Mouse (Mus musculus): Measurements from ENCODE around the gene Olfr1297. TPM values are rescaled to one million over a fixed set of nuclear protein-coding genes. Genes with fewer than 3 reads are reported as not detected.

Gene Olfr1297
- polyA plus RNA-seq (2012; rRNA removed): not detected in 2 replicates
- not detected in 2 replicates for polyA plus RNA-seq (2014; fragmentation: Nextera tagmentation; extraction: Ambion mirVana)

- no peak within 1 kb of the TSS for H3K4me3 ChIP-seq (replicated peaks; ENCODE audit: low read length)
- H3K27me3 ChIP-seq (ENCODE audit: control insufficient read depth, insufficient read depth, low read length): no peaks in the 10 kb centered on the region
- DNase-seq (ENCODE audit: low spot score): no peak
- ATAC-seq (ENCODE audit: low FRiP score, low read depth): no peak
- 62% methylated on average over 1 of the region's 1 CpGs for WGBS
- H3K4me2 ChIP-seq (replicated peaks; ENCODE audit: low read depth, low read length, severe bottlenecking): no peak within 1 kb of the TSS
- TF ChIP-seq POLR2A (IDR thresholded peaks at IDR 0.05; ENCODE audit: borderline replicate concordance, extremely low read depth, insufficient read depth, insufficient read length): no peak
- no peak within 1 kb of the TSS for H3K27ac ChIP-seq (replicated peaks; ENCODE audit: low read depth, low read length)
- H3K9ac ChIP-seq (ENCODE audit: low read depth, low read length, severe bottlenecking): no peak within 1 kb of the TSS
- no peaks in the 10 kb centered on the region for H3K36me3 ChIP-seq (ENCODE audit: control insufficient read depth, insufficient read depth, low read length)
- H3K4me1 ChIP-seq (ENCODE audit: control insufficient read depth, insufficient read depth, low read length): no peaks in the 10 kb centered on the region
- H3K9me3 ChIP-seq (ENCODE audit: control insufficient read depth, low read length): no peaks in the 10 kb centered on the region
Observed at GRCm38 (mm10) chr2:111626397-111626796, at the start of gene Olfr1297. Olfr1297 (minus strand) TSS chr2:111626497.

GRCm38 (mm10) chr2:111661119-111661518 lies 34.8 kb upstream of the Olfr1297 start, which contains the start of gene Olfr1299:
Olfr1299 (plus strand) TSS chr2:111661419.
- 73% methylated on average over 4 of the region's 4 CpGs for WGBS
- H3K4me3 ChIP-seq (replicated peaks; ENCODE audit: low read length): no peak within 1 kb of the TSS

GRCm38 (mm10) chr2:111649101-111649500 lies 22.8 kb upstream of the Olfr1297 start, which contains the start of gene Olfr1298:
Olfr1298 (minus strand) TSS chr2:111649201.
- Histone ChIP-seq H3K9ac (ENCODE audit: low read depth, low read length, severe bottlenecking) (no peak within 1 kb of the TSS), H3K9me3 (ENCODE audit: control insufficient read depth, low read length) (no peaks in the 10 kb centered on the region), H3K4me3 (replicated peaks; ENCODE audit: low read length) (no peak within 1 kb of the TSS), H3K36me3 (ENCODE audit: control insufficient read depth, insufficient read depth, low read length) (no peaks in the 10 kb centered on the region), H3K4me1 (ENCODE audit: control insufficient read depth, insufficient read depth, low read length) (no peaks in the 10 kb centered on the region), H3K27ac (replicated peaks; ENCODE audit: low read depth, low read length) (no peak within 1 kb of the TSS), H3K27me3 (ENCODE audit: control insufficient read depth, insufficient read depth, low read length) (no peaks in the 10 kb centered on the region), H3K4me2 (replicated peaks; ENCODE audit: low read depth, low read length, severe bottlenecking) (no peak within 1 kb of the TSS)
- DNase-seq (ENCODE audit: low spot score) (no peak), ATAC-seq (ENCODE audit: low FRiP score, low read depth) (no peak)
- WGBS: 85% methylated on average over 1 of the region's 1 CpGs
- TF ChIP-seq POLR2A (IDR thresholded peaks at IDR 0.05; ENCODE audit: borderline replicate concordance, extremely low read depth, insufficient read depth, insufficient read length): no peak

More at GRCm38 (mm10) chr2:111661119-111661518, 34.8 kb upstream of the Olfr1297 start, which contains the start of gene Olfr1299:
- no peaks in the 10 kb centered on the region for H3K4me1 ChIP-seq (ENCODE audit: control insufficient read depth, insufficient read depth, low read length)
- no peaks in the 10 kb centered on the region for H3K27me3 ChIP-seq (ENCODE audit: control insufficient read depth, insufficient read depth, low read length)
- no peak for DNase-seq (ENCODE audit: low spot score)
- no peak within 1 kb of the TSS for H3K9ac ChIP-seq (ENCODE audit: low read depth, low read length, severe bottlenecking)
- no peaks in the 10 kb centered on the region for H3K9me3 ChIP-seq (ENCODE audit: control insufficient read depth, low read length)
- no peak for ATAC-seq (ENCODE audit: low FRiP score, low read depth)
- no peak within 1 kb of the TSS for H3K27ac ChIP-seq (replicated peaks; ENCODE audit: low read depth, low read length)
- no peak for TF ChIP-seq POLR2A (IDR thresholded peaks at IDR 0.05; ENCODE audit: borderline replicate concordance, extremely low read depth, insufficient read depth, insufficient read length)
- H3K4me2 ChIP-seq (replicated peaks; ENCODE audit: low read depth, low read length, severe bottlenecking): no peak within 1 kb of the TSS
- no peaks in the 10 kb centered on the region for H3K36me3 ChIP-seq (ENCODE audit: control insufficient read depth, insufficient read depth, low read length)

GRCm38 (mm10) chr2:111569581-111569980 lies 56.7 kb downstream of the Olfr1297 start, which contains the start of gene Olfr1295:
Olfr1295 (minus strand) TSS chr2:111569681.
- Histone ChIP-seq H3K9me3 (ENCODE audit: control insufficient read depth, low read length) (no peaks in the 10 kb centered on the region), H3K36me3 (ENCODE audit: control insufficient read depth, insufficient read depth, low read length) (no peaks in the 10 kb centered on the region), H3K9ac (ENCODE audit: low read depth, low read length, severe bottlenecking) (no peak within 1 kb of the TSS), H3K27ac (replicated peaks; ENCODE audit: low read depth, low read length) (no peak within 1 kb of the TSS), H3K27me3 (ENCODE audit: control insufficient read depth, insufficient read depth, low read length) (no peaks in the 10 kb centered on the region), H3K4me3 (replicated peaks; ENCODE audit: low read length) (no peak within 1 kb of the TSS), H3K4me2 (replicated peaks; ENCODE audit: low read depth, low read length, severe bottlenecking) (no peak within 1 kb of the TSS), H3K4me1 (ENCODE audit: control insufficient read depth, insufficient read depth, low read length) (no peaks in the 10 kb centered on the region)
- TF ChIP-seq POLR2A (IDR thresholded peaks at IDR 0.05; ENCODE audit: borderline replicate concordance, extremely low read depth, insufficient read depth, insufficient read length): no peak
- ATAC-seq (ENCODE audit: low FRiP score, low read depth) (no peak), DNase-seq (ENCODE audit: low spot score) (no peak)

Other genes with a start within 250 kb of the Olfr1297 start
- not detected in 2 replicates for gene Olfr1286, start 203.4 kb downstream of the Olfr1297 start, polyA plus RNA-seq (2012; rRNA removed)
- gene Olfr1286, start 203.4 kb downstream of the Olfr1297 start, polyA plus RNA-seq (2014; fragmentation: Nextera tagmentation; extraction: Ambion mirVana): not detected in 2 replicates
- not detected in 2 replicates for gene Olfr1287, start 177.4 kb downstream of the Olfr1297 start, polyA plus RNA-seq (2012; rRNA removed)
- gene Olfr1287, start 177.4 kb downstream of the Olfr1297 start, polyA plus RNA-seq (2014; fragmentation: Nextera tagmentation; extraction: Ambion mirVana): not detected in 2 replicates
- gene Olfr1288, start 152.4 kb downstream of the Olfr1297 start, polyA plus RNA-seq (2012; rRNA removed): not detected in 2 replicates
- not detected in 2 replicates for gene Olfr1288, start 152.4 kb downstream of the Olfr1297 start, polyA plus RNA-seq (2014; fragmentation: Nextera tagmentation; extraction: Ambion mirVana)
- not detected in 2 replicates for gene Olfr1289, start 145.7 kb downstream of the Olfr1297 start, polyA plus RNA-seq (2012; rRNA removed)
- not detected in 2 replicates for gene Olfr1289, start 145.7 kb downstream of the Olfr1297 start, polyA plus RNA-seq (2014; fragmentation: Nextera tagmentation; extraction: Ambion mirVana)
- gene Olfr1290, start 132.7 kb downstream of the Olfr1297 start, polyA plus RNA-seq (2012; rRNA removed): not detected in 2 replicates
- not detected in 2 replicates for gene Olfr1290, start 132.7 kb downstream of the Olfr1297 start, polyA plus RNA-seq (2014; fragmentation: Nextera tagmentation; extraction: Ambion mirVana)
- not detected in 2 replicates for gene Olfr1291-ps1, start 129.3 kb downstream of the Olfr1297 start, polyA plus RNA-seq (2012; rRNA removed)
- not detected in 2 replicates for gene Olfr1291-ps1, start 129.3 kb downstream of the Olfr1297 start, polyA plus RNA-seq (2014; fragmentation: Nextera tagmentation; extraction: Ambion mirVana)
- gene Olfr1293-ps, start 101.3 kb downstream of the Olfr1297 start, polyA plus RNA-seq (2012; rRNA removed): not detected in 2 replicates
- gene Olfr1293-ps, start 101.3 kb downstream of the Olfr1297 start, polyA plus RNA-seq (2014; fragmentation: Nextera tagmentation; extraction: Ambion mirVana): not detected in 2 replicates
- gene Olfr1294, start 86.2 kb downstream of the Olfr1297 start, polyA plus RNA-seq (2012; rRNA removed): not detected in 2 replicates
- not detected in 2 replicates for gene Olfr1294, start 86.2 kb downstream of the Olfr1297 start, polyA plus RNA-seq (2014; fragmentation: Nextera tagmentation; extraction: Ambion mirVana)
- gene Olfr1295, start 56.8 kb downstream of the Olfr1297 start, polyA plus RNA-seq (2012; rRNA removed): not detected in 2 replicates
- not detected in 2 replicates for gene Olfr1295, start 56.8 kb downstream of the Olfr1297 start, polyA plus RNA-seq (2014; fragmentation: Nextera tagmentation; extraction: Ambion mirVana)
- not detected in 2 replicates for gene Olfr1298, start 22.7 kb upstream of the Olfr1297 start, polyA plus RNA-seq (2012; rRNA removed)
- not detected in 2 replicates for gene Olfr1298, start 22.7 kb upstream of the Olfr1297 start, polyA plus RNA-seq (2014; fragmentation: Nextera tagmentation; extraction: Ambion mirVana)
- gene Olfr1299, start 34.9 kb upstream of the Olfr1297 start, polyA plus RNA-seq (2012; rRNA removed): not detected in 2 replicates
- gene Olfr1299, start 34.9 kb upstream of the Olfr1297 start, polyA plus RNA-seq (2014; fragmentation: Nextera tagmentation; extraction: Ambion mirVana): not detected in 2 replicates
- not detected in 2 replicates for gene Olfr1301, start 124.5 kb upstream of the Olfr1297 start, polyA plus RNA-seq (2012; rRNA removed)
- gene Olfr1301, start 124.5 kb upstream of the Olfr1297 start, polyA plus RNA-seq (2014; fragmentation: Nextera tagmentation; extraction: Ambion mirVana): not detected in 2 replicates
- not detected in 2 replicates for gene Olfr1302, start 150.9 kb upstream of the Olfr1297 start, polyA plus RNA-seq (2012; rRNA removed)
- not detected in 2 replicates for gene Olfr1302, start 150.9 kb upstream of the Olfr1297 start, polyA plus RNA-seq (2014; fragmentation: Nextera tagmentation; extraction: Ambion mirVana)
- gene Olfr1303, start 193.8 kb upstream of the Olfr1297 start, polyA plus RNA-seq (2012; rRNA removed): not detected in 2 replicates
- not detected in 2 replicates for gene Olfr1303, start 193.8 kb upstream of the Olfr1297 start, polyA plus RNA-seq (2014; fragmentation: Nextera tagmentation; extraction: Ambion mirVana)